Mouse (Mus musculus) gastrocnemius, adult 8-10 months (tissue): ENCODE measurements around the gene Fcamr. TPM values are rescaled to one million over a fixed set of nuclear protein-coding genes. Genes with fewer than 3 reads are reported as not detected.

Experiments
- DNase-seq, 2 experiments: peaks; one replicate each; pipeline ENCODE4 v3.0.0; 2022; ENCODE audit warnings: low spot score in 2 of 2
- total RNA-seq, 4 experiments: library from RNA; stranded (reverse); gene quantifications; 2 replicates each; pipeline ENCODE4 v1.2.4; 2022

Fcamr gene
- total RNA-seq, 4 experiments from 2014 or later: not detected

DNA sequence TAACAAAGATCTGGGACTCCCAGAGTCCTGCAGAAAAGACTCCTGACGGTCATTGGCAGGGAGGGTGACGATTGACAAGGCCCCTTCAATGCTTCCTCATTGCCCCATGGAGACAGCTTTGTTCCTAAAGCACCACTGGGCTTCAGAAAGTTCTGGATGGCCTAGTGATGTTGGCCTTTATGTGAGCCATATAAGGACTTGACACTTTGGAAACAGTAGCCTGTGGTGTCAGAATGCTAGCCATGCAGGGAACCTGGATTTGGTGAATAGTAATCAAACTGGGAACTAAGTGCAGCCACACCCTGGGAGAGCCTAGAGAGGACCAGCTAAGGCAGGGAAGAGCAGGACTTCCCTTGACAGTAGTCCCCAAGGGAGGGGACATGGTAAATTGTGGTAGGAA, 809 bp downstream of the Fcamr start:
- no peak for DNase-seq

- DNase-seq: no peak
Measured at GRCm38 (mm10) chr1:130802976-130803375, 2.3 kb downstream of the Fcamr start.

GRCm38 (mm10) chr1:130804279-130804678, 3.6 kb downstream of the Fcamr start:
- DNase-seq: peak in 1 of 2 experiments; percentile 20

- no peak for DNase-seq
Measured at GRCm38 (mm10) chr1:130810906-130811305, 10.2 kb downstream of the Fcamr start.

- no peak for DNase-seq
Measured at GRCm38 (mm10) chr1:130811316-130811715, 10.6 kb downstream of the Fcamr start.

DNA sequence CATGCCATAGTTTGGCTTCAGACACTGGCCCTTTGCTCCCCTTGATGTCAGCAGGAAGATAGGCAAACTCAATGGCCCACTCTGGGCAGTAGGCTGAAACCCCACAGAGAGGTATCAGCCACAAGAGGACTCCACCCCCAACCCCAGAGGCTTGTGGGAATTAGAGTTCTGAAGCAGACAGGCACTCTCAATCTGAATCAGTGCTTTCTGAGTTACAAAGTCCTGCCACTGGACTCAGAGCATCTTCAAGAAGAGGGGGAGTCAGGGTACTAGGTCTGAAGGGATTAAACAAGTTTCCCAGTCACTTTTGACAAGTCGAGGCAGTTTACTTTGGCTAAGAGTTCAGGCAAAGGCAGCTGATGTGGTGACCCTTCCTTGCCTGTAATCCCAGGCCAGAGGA, 19.0 kb downstream of the Fcamr start:
- DNase-seq: no peak

DNA sequence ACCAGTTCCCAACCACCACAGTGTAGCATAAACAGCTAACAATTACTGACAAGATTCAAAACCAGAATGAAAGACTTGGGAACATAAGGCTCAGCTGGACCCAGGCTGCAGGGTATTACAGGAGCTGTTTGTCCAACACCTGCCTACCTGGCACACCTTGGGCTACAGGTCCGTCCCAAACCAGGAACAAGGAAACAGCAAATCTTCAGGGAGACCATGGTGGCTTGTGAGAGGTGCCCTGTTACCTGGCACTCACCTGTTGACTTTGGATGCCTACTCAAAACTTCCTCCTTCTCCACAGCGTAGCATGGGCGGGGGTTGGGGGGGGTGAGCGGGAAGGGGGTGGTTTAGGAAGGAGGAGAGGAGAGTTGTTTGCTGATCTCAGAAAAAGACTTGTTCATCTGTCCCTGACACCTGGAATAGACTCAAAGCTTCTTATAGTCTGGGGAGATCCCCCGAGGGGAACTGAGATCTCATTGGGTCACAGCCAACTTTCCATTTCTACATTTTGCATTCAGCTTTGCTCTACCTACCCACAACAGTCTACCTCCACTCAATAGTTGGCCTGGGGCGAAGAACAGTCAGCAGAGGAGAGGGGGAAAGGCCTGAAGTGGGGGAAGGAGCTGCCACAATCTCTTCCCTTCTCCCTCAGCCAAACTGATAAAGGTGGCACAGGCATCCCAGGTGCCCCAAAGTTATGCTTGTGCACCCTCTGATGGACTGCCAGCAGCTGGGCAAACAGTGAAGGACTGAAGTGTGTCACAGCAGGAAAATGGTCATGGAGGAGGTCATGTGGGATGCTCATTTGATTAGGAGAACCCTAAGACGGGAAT, 19.8 kb downstream of the Fcamr start:
- DNase-seq: no peak

- DNase-seq: no peak
Measured at GRCm38 (mm10) chr1:130821149-130821471, 20.4 kb downstream of the Fcamr start.

DNA sequence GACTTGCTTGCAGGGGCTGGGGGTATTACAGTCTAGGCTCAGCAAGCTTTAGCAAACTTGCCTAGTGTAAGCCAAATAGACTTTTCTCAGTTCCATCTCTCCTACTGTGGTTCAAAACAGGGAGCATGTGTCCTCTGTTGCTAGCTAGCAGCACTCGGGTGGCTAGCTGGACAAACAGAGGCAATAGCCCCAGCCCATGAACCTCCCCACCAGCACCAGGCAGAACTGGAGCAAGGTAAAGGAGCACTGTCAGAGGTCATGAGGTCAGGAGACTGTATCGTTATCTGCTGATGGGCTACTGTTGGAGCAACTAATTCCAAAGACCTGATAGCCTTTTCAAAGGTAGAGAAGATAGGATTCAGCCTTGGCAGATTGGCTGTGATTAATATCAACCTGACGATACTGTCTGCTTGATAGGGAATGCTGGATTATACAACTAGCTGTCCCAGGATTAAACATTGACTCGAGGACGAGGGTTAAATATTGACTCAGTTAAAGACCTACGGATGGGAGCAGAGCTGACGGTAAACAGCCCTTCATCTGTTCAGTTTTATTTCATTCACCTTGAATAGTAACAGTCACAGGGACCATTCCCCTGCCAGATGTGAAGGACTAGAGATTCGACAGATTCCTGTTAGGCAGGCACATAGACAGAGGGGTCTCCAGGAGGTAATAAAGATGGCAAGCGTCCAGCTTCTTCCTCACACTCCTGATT, 21.4 kb downstream of the Fcamr start:
- no peak for DNase-seq

DNA sequence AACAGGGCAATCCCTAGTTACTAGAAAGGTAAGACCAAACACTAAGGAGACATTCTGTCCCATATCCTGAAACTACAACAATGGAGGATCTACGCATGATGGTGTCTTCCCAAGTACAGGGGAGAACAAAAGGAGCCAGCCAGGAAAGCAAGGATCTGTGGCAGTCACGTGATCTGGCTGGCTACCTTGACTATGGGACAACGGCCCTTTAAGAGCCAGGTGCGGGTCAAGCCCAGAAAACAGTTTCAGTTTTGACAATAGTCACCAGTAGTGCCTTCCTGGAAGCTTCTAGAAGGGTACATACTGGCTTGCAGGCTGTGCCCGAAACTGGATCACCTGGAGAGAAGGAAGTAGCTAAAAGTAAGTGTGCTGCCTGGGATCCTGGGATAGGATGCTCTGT, 25.7 kb downstream of the Fcamr start, which contains the start of gene Pigr:
Gene Pigr (plus strand): TSS at position 237 of the 400 bp plus-strand sequence.
- no peak for DNase-seq

- no peak for DNase-seq
Measured at GRCm38 (mm10) chr1:130828656-130829055, 28.0 kb downstream of the Fcamr start.

- no peak for DNase-seq
Measured at GRCm38 (mm10) chr1:130829906-130830830, 29.5 kb downstream of the Fcamr start.

- DNase-seq: no peak
Measured at GRCm38 (mm10) chr1:130832230-130833149, 31.8 kb downstream of the Fcamr start.

DNA sequence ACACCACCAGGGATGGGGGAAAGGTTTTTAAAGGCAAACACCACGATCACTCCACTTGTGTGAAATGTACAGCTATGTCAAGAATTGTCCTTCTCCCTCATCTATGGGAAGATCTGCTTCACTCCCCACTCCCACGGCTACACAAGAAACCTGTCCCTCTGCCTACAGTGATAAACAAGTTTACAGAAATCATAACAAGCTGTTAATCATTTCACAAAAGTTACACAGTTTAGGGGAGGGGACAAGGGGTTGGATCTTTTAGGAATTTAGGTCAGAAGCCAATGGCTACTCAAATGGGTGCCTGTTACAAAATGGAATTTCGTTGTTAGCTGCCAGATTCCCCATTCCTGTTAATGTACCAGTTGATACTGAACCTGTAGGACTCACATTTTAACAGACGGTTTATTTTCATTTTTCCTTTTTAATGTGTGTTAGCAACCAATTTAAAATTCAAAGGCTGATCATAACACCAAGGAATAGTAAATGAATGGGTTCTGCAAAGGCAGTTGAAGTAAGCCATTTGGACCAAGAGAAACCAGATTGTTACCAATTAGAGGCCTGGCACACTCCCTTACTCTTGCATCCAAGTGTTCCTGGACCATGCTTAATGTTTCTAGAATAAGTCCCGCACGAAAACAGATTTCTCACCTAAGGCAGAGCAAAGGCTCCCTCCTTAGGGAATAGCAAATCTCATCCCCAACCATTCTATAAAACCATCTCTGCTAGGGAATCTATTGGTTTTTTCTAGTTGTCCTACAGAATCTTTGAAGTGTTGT, 34.6 kb downstream of the Fcamr start:
- DNase-seq: no peak

- no peak for DNase-seq
Measured at GRCm38 (mm10) chr1:130838288-130838687, 37.6 kb downstream of the Fcamr start.

DNA sequence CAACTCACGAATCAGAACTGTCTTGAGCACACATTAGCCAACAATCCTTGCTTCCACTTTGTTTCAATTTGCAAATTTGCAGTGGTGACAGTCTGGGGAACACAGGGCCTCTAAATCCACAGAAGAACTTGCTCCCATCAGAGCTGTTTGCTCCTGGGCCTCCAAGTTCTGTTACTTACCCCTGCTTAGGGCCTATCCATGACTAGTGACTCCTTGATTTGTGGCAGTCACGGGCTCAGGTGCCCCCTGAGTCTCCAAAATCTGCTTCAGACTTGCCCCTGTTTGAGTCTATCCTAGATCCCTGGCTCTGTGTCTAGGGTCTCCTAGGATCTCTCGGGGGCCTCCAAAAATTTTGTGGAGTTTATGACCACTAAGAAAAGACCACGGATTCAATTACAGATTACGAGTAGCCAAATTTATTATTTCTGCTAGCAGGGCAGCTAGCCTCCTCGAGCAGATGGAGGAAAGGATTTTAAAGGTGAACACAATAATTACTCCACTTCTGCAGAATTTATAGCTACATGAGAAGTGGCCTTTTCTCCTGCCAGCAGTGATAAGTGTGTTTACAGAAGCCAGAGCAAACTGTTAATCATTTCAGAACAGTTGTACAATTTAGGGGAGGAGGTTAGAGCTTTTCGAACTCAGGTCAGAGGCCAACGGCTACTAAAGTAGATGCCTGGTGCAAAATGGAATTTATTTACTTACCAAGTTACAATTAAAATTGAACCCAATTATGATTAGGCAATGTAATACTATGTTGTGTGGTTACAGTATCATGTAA, 40.1 kb downstream of the Fcamr start:
- no peak for DNase-seq

DNA sequence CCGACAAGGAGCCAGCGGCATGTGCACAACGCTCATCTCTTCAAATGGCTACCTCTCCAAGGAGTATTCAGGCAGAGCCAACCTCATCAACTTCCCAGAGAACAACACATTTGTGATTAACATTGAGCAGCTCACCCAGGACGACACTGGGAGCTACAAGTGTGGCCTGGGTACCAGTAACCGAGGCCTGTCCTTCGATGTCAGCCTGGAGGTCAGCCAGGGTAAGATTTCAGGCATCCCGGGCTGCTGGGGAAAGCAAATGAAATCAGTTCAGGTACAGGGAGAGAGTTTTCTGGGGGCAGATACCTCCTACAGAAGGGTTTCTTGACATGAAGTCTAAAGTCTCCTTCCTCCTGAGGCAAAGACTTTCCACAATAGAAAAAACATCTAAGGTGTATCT, 40.9 kb downstream of the Fcamr start:
- no peak for DNase-seq

DNA sequence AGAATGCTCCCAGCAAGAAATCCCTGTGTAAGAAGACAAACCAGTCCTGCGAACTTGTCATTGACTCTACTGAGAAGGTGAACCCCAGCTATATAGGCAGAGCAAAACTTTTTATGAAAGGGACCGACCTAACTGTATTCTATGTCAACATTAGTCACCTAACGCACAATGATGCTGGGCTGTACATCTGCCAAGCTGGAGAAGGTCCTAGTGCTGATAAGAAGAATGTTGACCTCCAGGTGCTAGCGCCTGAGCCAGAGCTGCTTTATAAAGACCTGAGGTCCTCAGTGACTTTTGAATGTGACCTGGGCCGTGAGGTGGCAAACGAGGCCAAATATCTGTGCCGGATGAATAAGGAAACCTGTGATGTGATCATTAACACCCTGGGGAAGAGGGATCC, 43.8 kb downstream of the Fcamr start:
- DNase-seq: no peak
